Mouse (Mus musculus) embryonic facial prominence, embryonic 13.5 days (tissue): Measurements from ENCODE around the gene Tmem218. TPM values are rescaled to one million over a fixed set of nuclear protein-coding genes. Genes with fewer than 3 reads are reported as not detected.

ENCODE experiments used
- ATAC-seq: fragments of 200-750 bp; cut with Nextera tagmentation; 2 replicates; pipeline ENCODE4 v1.8.0; 2017; ENCODE audit warnings: low read depth; ENCODE audit not compliant: insufficient number of reproducible peaks, insufficient read depth, low FRiP score, low TSS enrichment
- H3K27ac ChIP-seq: fragments of 300-500 bp; sonication (generic); 2 replicates; pipeline ENCODE4 v1.5.1; 2015; ENCODE audit warnings: moderate library complexity, mild to moderate bottlenecking, inconsistent platforms
- H3K27me3 ChIP-seq: fragments of 300-500 bp; sonication (generic); 2 replicates; pipeline ENCODE4 v1.6.1; 2015; ENCODE audit warnings: mild to moderate bottlenecking, inconsistent platforms
- H3K36me3 ChIP-seq: fragments of 300-500 bp; sonication (generic); 2 replicates; pipeline ENCODE4 v1.6.1; 2015; ENCODE audit warnings: mild to moderate bottlenecking, inconsistent platforms
- H3K4me1 ChIP-seq: fragments of 300-500 bp; sonication (generic); 2 replicates; pipeline ENCODE4 v1.6.1; 2015; ENCODE audit warnings: inconsistent platforms
- H3K4me2 ChIP-seq: fragments of 300-500 bp; sonication (generic); 2 replicates; pipeline ENCODE4 v1.6.1; 2015; ENCODE audit warnings: moderate library complexity, mild to moderate bottlenecking, inconsistent platforms
- H3K4me3 ChIP-seq: fragments of 300-500 bp; sonication (generic); 2 replicates; pipeline ENCODE4 v1.5.1; 2015; ENCODE audit warnings: mild to moderate bottlenecking, inconsistent platforms
- H3K9ac ChIP-seq: fragments of 300-500 bp; sonication (generic); 2 replicates; pipeline ENCODE4 v1.6.1; 2015; ENCODE audit warnings: mild to moderate bottlenecking, inconsistent platforms
- H3K9me3 ChIP-seq: fragments of 300-500 bp; sonication (generic); 2 replicates; pipeline ENCODE4 v1.6.1; 2016; ENCODE audit warnings: inconsistent platforms
- WGBS: fragments of 180-500 bp; shearing (Covaris S2); methylation state at CpG from one replicate; pipeline ENCODE4 v1.1.7; 2015; ENCODE audit warnings: mixed read lengths; 5-methylcytosine and 5-hydroxymethylcytosine counted together
- polyA plus RNA-seq: library from polyadenylated mRNA; unstranded; fragments of >200 nt; fragmentation: Nextera tagmentation; extraction: Ambion mirVana; gene quantifications from 2 replicates; pipeline ENCODE4 v1.2.1, GENCODE M21; 2015

The Tmem218 gene
- polyA plus RNA-seq, 1 experiment from 2014 or later, result 14.9 TPM

GRCm38 (mm10) chr9:37255149-37255888, 47.3 kb downstream of the Tmem218 start, which contains the start of gene Slc37a2:
Slc37a2 (minus strand) TSS chr9:37255738.
- ATAC-seq, result peak; percentile 77
- Histone ChIP-seq H3K9me3 (no peaks in the 10 kb centered on the region), H3K4me1 (peaks cover 16% of the 10 kb centered on the region), H3K4me2 (peak within 1 kb of the TSS; percentile 97), H3K27me3 (no peaks in the 10 kb centered on the region), H3K27ac (peak within 1 kb of the TSS; percentile 51), H3K36me3 (no peaks in the 10 kb centered on the region), H3K4me3 (peak within 1 kb of the TSS; percentile 50), H3K9ac (peak within 1 kb of the TSS; percentile 73)
- 2% methylated on average over 38 of the region's 38 CpGs for WGBS

- H3K9ac ChIP-seq, result peak overlapping the region; percentile 73
These were observed 47.8 kb downstream of the Tmem218 start for GRCm38 (mm10) chr9:37255889-37256225.

GRCm38 (mm10) chr9:37266622-37267021, 58.6 kb downstream of the Tmem218 start:
- Histone ChIP-seq H3K9ac (no peak overlapping the region), H3K27ac (no peak overlapping the region), H3K27me3 (no peaks in the 10 kb centered on the region), H3K4me2 (no peak overlapping the region), H3K4me1 (no peaks in the 10 kb centered on the region), H3K4me3 (no peak overlapping the region), H3K9me3 (no peaks in the 10 kb centered on the region), H3K36me3 (no peaks in the 10 kb centered on the region)
- ATAC-seq, result no peak
- WGBS, result 62% methylated on average over 2 of the region's 2 CpGs

More at GRCm38 (mm10) chr9:37255889-37256225, 47.8 kb downstream of the Tmem218 start:
- peak overlapping the region; percentile 50 for H3K4me3 ChIP-seq
- ATAC-seq, result no peak
- H3K9me3 ChIP-seq, result no peaks in the 10 kb centered on the region
- H3K36me3 ChIP-seq, result no peaks in the 10 kb centered on the region
- no peaks in the 10 kb centered on the region for H3K27me3 ChIP-seq
- peaks cover 16% of the 10 kb centered on the region for H3K4me1 ChIP-seq
- H3K27ac ChIP-seq, result peak overlapping the region; percentile 51; the same call in 1 of the 2 replicates
- H3K4me2 ChIP-seq, result peak overlapping the region; percentile 97
- 33% methylated on average over 7 of the region's 7 CpGs for WGBS

Other genes with a start within 250 kb of the Tmem218 start
- 10.9 and 11.3 TPM in 2 replicates for gene Pknox2, start 60.8 kb upstream of the Tmem218 start, polyA plus RNA-seq
- 2.0 and 2.3 TPM in 2 replicates for gene Slc37a2, start 47.5 kb downstream of the Tmem218 start, polyA plus RNA-seq
- gene Ccdc15, start 140.2 kb downstream of the Tmem218 start, polyA plus RNA-seq, result 8.9 and 10.3 TPM in 2 replicates
- gene Hepacam, start 159.1 kb downstream of the Tmem218 start, polyA plus RNA-seq, result 0.21 TPM in 1 of 2 replicates, not detected in the other
- gene Robo4, start 193.7 kb downstream of the Tmem218 start, polyA plus RNA-seq, result 9.5 and 10.1 TPM in 2 replicates
- gene Robo3, start 225.0 kb downstream of the Tmem218 start, polyA plus RNA-seq, result 0.44 and 0.62 TPM in 2 replicates